Mouse (Mus musculus): ENCODE measurements around the gene Slco2a1.

DNA sequence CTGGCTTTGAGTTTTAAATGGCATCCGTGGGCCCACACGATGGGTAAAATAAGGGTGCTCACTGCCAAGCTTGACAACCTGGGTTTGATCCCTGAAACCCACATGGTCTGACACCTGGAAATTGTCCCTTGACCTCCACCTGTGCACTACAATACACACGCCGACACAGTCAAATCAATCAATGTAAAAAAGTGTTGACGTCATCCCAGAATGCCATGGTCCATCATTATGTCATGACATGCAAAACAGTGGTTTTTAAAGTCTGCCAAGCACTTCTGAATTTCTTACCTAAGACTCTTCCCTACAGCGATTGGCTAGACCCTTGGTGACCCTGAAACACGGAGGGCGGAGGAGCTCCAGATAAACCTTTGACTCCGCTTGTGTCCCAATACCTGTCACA lies 23.9 kb upstream of the Slco2a1 start:
- TF ChIP-seq CTCF (IDR thresholded peaks at IDR 0.05; ENCODE audit: low read depth, low read length) (no peak), POLR2AphosphoS5 (IDR thresholded peaks at IDR 0.05; ENCODE audit: insufficient replicate concordance, low read depth, low read length) (no peak)
